Mouse (Mus musculus): ENCODE measurements around the gene Fstl4. TPM values are rescaled to one million over a fixed set of nuclear protein-coding genes. Genes with fewer than 3 reads are reported as not detected.
"Not testable (repeated sequence)": the region's sequence is repeated elsewhere in the genome, so short reads cannot be mapped to it uniquely, and the experiment has no call there.

Gene Fstl4
- total RNA-seq, 2 experiments from 2014 or later, result 1.0 to 1.4 TPM

GRCm38 (mm10) chr11:53078419-53079334 is 314.2 kb downstream of the Fstl4 start:
- DNase-seq (ENCODE audit: low spot score in 2 of 2), result no peak

DNA sequence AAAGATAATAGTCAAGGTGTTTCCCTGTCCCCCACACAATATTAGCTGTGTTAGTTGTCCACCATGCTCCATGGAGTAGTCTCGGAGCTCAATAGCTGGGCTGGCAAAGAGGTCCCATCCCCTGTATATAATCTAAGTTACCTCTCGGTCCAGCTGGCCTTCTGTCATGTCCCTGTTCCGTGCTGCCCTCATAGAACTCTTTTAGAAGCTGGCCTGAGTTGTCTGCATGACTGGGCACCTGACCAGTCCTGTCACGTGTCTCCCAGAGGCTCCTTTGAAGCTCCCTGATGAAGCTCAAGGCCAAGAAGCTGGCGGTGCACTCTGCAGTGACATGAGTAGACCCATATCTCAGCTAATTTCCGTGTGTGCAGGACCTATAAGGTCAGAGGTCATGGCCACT is 316.9 kb downstream of the Fstl4 start:
- DNase-seq (ENCODE audit: low spot score in 2 of 2), result no peak

GRCm38 (mm10) chr11:53085367-53085766 is 320.9 kb downstream of the Fstl4 start:
- no peak for DNase-seq (ENCODE audit: low spot score in 2 of 2)

DNA sequence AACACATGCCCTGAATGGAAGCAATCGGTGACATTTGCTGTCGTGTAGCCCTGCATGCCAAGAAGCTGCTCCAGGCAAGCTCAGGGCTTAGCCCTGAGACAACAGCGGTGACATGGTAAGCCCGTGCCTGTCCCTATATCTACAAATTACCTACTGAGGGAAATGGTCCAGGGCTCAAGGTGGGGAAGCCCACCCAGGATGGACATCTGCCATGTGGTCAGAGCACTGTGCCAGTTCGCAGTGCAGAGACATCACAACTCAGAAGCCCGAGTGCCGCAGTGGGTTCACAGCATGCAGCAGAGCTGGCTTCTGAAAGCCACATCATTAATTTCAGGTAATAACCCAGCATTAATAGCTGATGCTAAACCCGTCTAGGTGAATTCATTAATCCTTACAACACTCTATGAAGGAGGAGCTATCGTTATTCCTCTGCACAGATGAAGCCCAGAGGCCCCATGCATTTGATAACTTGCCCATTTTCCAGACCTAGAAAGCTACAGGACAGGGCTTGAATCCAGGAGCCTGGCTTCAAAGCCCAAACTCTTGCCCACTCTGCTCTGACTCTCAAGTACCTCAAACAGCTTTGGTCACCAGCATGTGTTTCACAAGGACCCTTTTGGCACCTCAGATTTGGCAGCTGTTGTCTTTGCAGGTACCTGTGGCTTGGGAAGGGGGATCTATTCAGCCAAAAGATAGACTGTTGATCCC is 321.6 kb downstream of the Fstl4 start:
- no peak for DNase-seq (ENCODE audit: low spot score in 2 of 2)

- DNase-seq (ENCODE audit: low spot score in 2 of 2), result not testable (repeated sequence)
These were observed 323.5 kb downstream of the Fstl4 start for GRCm38 (mm10) chr11:53087896-53088295.

DNA sequence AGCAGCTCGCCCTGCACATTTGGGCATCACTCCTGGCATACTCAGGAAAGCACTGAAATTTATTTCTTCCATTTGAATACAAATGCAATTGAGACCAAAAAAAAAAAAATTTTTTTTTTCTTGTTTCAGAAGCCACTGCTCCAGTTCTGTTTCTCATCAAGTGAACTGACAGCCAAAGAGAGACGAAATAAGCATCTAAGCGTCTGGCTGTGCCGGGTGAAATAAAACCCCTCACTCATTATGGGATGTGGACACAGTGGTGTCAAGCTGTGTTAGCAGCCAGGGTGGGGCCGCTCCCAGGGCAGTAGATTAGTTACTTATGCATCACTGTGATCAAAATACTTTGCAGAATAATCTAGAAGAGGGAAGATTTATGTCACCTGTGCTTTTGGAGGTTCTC is 327.2 kb downstream of the Fstl4 start:
- DNase-seq (ENCODE audit: low spot score in 2 of 2), result no peak

- no peak for DNase-seq (ENCODE audit: low spot score in 2 of 2)
These were observed 332.4 kb downstream of the Fstl4 start for GRCm38 (mm10) chr11:53096871-53097270.

GRCm38 (mm10) chr11:53097331-53097730 is 332.9 kb downstream of the Fstl4 start:
- DNase-seq (ENCODE audit: low spot score in 2 of 2), result no peak

GRCm38 (mm10) chr11:53097870-53098269 is 333.4 kb downstream of the Fstl4 start:
- DNase-seq (ENCODE audit: low spot score in 2 of 2), result no peak

DNA sequence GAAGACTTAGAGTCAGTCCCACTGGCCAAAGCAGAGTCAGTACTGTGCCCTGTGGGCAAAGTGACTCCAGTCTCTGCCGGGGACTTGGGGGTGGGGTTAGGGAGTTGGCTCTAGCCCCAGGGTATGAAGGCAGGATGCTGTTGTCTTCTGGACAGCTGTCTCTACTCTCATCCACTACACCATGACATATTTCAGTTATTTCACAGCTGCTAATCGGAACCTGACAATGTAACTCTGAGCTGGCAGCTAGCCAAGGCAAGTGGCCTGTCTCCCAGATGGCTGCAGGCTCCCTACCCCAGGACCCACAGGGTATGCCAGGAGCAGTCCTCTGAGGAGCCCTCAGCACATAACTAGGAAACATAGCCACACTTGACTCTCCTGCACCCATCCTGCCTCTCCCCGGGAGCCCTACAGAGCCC is 334.4 kb downstream of the Fstl4 start:
- no peak for DNase-seq (ENCODE audit: low spot score in 2 of 2)

GRCm38 (mm10) chr11:53099322-53099721 is 334.9 kb downstream of the Fstl4 start:
- DNase-seq (ENCODE audit: low spot score in 2 of 2), result no peak

DNA sequence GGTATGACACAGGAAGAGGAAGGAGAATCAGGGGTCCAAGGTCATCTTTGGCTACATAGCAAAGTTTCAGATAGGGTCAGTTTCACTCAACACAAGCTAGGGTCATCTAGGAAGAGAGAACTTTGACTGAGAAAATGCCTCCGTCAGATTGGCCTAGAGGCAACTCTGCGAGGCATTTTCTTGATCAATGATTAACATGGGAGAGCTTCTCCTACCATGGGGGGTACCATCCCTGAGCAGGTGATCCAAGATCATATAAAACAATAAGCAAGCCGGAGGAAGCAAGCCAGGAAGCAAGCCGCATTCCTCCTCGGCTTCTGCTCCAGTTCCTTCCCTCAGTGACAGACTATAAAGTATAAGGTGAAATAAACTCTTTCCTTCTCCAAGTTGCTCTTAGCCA is 337.3 kb downstream of the Fstl4 start:
- DNase-seq (ENCODE audit: low spot score in 2 of 2), result no peak

DNA sequence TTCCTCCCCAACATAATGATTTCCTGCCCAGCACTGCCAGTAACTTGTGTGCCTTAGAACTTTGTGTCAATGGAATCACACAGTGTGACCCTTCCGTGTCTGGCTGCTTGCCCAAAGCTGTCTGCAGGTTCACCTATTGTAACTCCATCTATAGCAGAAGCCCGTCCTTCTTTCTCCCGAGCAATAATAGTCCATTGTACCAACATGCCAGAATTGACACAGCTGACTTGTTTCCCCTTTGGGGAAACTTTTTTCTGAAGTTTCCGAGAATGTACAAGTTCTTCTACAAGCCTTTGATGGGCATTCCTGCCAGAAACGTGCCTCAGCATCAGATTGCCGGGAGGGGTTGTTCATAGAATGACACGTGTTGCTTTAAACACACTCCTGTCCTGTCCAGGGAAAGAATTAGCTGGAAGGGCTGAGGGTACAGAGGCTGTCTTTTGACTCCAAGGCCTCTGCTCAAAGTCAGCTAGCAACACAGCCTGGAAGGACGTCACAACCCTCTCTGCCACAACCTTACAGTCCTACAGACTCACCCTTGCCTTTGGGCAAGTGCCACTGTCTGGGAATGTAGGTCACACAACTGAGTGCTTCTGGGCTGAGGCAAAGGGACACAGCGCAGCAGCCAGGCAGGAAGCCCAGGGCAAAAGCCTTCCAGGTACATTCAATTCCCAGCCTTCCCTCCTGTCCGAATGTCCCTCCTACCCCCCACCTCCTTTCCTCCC is 339.3 kb downstream of the Fstl4 start:
- DNase-seq (ENCODE audit: low spot score in 2 of 2), result no peak

DNA sequence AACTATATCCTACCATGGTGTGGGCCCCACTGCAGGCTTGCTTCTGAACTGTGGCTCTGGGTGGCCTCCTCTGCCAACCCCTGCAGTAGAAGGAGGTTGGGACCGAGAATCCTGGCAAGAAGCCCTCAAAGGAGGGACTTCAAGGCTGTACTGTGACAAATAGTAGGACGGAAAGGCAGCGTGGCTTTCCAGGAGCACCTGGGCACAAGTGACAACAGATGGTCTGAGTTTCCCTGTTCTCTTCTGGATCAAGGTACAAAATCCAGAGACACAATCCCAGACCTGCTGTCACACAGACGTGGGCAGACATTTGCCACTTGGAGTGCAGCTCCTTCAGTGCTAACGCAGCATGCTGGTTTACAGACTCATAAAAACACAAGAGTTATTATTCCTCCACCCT is 343.3 kb downstream of the Fstl4 start:
- DNase-seq (ENCODE audit: low spot score in 2 of 2), result no peak

DNA sequence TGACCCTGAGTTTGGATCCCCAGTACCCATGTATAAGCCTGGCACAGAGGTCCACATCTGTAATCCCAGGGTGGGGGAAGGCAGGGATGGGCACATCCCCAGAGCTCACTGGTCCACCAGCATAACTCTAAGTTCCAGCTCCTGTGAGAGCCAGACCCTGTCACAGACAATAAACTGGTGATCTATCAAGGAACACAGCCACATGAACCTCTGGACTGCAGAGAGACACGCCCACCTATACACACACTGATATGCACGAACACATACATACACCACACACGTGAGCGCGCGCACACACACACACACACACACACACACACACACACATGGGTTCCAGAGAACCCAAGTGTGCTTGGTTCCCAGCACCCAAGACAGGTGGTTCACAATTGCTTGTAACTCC is 344.4 kb downstream of the Fstl4 start:
- DNase-seq (ENCODE audit: low spot score in 2 of 2), result no peak

DNA sequence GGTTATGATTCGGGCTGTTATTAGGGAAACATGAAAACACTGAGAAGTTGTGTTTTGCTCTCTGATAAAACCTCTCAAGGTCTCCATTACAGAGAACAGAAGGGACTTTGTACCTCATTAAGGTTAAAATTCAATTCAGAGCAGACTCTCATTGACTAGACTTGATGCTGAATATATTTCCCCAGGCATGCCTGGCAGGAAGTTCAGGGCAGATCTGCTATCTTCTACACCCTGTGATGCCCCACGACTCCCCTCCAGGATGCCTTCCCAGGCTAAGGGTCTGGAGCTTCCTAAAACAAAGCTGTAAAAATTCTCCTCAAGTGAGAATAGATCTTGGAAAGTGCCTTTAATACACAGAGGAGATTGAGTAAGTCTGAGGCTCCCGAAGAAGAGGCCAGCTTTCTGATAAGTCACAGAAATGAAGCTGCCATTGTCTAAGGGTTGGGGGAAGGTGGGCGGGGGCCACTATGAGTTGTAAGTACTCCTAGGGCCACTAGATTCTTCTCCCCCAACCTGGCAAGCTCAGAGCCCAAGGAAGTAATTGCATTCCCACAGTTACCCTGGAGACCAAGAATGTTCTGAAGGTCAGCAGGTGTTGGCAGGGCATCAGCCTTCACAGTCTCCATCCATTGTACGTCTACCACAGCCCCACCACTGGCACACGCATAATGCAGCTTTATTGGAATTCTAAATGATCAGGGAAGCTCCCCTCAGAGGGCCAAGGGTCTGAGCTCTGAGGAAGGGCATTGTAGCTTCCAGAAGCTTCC is 345.4 kb downstream of the Fstl4 start:
- DNase-seq (ENCODE audit: low spot score in 2 of 2), result no peak

DNA sequence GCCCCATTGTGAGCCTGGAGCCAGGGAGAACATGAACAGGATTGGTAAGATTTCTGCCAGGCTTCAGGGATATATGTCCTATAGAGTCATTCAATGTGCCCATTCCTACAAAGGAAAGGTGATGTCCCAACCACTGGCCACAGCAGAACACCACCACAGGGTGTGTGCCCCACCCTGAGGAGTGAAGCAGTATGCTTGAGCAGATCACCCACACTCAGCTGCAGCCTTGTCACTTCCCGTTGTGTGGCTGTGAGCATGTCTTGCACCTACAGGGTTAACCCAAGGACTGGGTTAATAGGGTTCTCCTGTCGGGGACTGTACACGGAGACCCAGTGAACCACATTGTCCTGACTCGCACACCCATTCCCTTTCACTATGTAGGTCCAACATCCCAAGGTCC is 351.3 kb downstream of the Fstl4 start:
- no peak for DNase-seq (ENCODE audit: low spot score in 2 of 2)

DNA sequence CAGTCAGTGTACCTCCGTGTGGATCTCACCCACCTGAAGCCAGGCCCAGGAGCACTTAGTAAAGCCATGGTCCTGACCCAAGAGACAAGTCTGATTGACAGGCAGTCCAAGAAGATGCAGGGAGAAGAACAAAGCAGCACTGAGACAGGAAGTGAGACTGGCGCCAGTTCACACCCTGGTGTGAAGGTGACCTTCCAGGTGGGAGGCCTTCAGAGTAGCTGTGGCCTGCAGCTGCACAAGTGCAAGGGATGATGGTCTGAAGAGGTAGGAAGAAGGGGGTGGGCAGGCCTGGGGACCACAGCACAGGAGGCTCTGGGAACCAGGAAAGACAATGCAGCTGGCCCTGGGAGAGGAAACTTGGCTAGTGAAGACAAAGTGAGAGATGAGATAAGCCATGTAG is 351.9 kb downstream of the Fstl4 start:
- DNase-seq (ENCODE audit: low spot score in 2 of 2), result no peak

- no peak for DNase-seq (ENCODE audit: low spot score in 2 of 2)
These were observed 354.0 kb downstream of the Fstl4 start for GRCm38 (mm10) chr11:53118226-53118965.

DNA sequence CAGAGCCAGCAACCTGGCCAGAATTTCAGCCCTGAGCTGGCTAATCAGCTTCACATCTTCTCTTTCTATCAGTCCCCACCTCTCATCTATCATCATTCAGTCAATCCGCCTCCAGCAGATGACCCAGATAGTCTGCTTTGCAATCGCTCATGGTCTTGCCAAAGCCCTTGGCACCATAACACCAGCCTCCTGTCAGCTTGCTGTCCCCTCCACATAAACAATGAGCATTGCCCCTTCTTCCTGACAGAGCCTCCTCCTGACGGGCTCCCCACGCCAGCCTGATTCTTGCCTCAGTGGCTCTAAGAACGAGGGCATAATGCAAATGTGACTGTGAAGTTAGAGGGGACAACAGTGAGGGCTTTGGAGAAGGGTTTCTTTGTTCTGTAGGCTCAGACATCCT is 355.5 kb downstream of the Fstl4 start:
- DNase-seq (ENCODE audit: low spot score in 2 of 2), result no peak
